Mouse (Mus musculus): ENCODE data around the gene Vav2.

Vav2 gene

GRCm38 (mm10) chr2:27248211-27248610 lies 178.6 kb downstream of the Vav2 start, which contains the start of gene Sardh:
Gene Sardh, minus strand, starts transcription at chr2:27248337.
- DNase-seq, result no peak

DNA sequence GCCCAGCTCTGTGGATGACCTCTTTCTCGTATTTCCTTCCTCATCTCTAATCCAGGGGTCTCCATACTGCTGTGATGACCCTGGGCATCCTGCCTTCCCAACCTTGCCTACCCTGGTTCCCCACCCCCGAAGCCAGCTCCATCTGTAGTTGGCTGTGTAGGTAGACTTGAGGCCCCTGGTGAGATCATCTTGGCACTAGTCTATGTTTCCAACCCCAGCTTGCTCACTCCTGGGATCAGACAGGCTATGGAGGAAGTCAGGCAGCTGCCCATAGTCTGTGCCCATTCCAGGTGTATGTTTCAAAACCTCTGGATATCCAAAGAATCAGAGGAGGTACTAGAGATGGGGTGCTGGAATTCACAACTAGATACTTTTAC lies 179.4 kb downstream of the Vav2 start:
- no peak for DNase-seq

DNA sequence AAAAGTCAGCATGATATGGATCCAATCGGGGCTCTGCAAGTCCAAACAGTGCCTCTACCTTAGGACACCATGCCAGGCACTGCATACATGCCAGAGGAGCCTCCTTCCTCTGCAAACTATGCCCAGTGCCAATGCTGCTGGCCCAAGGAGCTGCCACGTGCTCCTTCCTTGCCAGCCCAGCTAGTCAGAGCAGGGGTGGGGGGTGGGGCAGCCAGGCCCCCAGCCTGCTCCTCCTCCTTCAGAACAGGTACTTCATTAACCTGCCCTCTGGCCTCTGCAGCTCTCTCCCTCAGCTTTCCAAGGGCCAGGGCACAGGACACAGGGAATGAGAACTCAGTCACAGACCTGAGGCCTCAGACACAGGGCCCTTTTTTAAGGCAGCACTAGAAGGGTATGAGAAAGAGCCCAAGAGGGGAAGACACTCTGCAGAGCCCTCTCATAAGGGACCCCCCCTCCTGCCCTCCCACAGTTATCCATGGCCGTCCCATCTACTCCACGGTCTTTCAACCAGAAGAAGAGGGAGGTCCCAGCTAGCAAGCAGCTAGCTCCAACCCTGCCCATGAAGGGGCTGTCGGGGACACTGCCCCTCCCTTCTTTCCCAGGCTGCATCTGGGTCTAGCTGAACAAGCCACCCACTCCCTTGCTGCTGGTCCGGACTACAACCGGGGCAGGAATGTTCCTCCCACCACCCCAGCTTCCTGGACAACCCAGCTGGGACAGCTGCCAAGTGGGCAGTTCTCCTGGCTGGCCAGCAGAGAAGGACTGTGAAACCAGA lies 179.9 kb downstream of the Vav2 start:
- DNase-seq, result peak; percentile 92

DNA sequence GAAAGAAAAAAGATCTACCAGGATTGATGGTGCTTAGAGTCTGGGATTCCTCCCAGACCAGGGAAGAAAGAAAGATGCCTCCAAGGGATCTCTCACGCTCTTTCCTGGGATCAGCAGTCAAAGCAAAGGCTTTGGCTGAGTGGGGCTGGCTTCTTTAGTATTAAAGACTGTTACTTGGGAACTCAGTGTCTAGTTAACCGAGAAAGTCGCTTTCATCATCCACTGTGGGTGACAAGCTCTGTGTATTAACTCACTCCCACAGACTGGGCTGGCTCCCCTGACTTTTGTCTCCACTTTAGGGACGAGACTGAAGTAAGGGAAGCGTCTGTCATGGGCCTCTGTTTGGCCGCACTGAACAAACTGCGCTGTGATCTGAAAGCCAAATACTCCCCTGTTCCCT lies 180.9 kb downstream of the Vav2 start:
- no peak for DNase-seq

- DNase-seq, result peak; percentile 74
These were observed 189.5 kb downstream of the Vav2 start for GRCm38 (mm10) chr2:27237342-27237741.

DNA sequence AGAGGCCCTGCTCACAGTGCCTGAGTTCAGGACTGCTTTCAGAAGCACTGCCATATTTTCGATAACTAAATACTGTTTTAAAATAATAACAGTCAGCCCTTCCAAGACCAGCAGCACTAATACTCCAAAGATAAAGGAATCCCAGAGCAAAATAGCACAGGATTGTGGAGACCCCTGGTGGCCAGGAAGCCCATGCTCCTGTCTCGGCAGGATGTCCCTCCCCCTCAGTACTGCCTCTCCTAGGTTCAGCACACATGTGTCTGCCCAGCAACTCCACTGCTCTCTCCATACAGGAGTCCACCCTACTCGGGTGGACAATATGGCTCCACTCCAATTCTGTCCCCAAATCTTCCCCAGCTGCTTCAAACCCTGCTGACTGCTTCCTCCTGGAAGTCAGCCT lies 191.1 kb downstream of the Vav2 start:
- DNase-seq, result peak; percentile 68

DNA sequence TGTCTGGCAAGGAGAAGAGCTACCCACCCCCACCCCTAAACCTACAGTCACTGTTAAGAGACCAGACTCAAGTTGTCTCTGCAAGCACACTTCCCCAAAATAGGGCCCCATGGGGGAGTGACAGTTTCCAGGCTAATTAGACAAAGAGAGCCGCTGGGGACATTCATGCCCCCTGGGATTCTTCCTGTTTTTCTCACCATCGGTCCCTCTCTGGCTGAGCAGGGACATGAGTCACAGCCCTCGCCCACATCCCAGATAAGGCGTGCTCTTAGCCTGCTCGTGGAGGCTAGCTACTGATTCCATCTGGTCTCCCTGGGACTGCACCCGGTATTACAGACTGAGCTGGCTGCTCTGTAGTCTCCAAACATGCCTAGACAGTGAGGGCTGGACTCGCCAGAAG lies 194.5 kb downstream of the Vav2 start:
- peak; percentile 47 for DNase-seq

DNA sequence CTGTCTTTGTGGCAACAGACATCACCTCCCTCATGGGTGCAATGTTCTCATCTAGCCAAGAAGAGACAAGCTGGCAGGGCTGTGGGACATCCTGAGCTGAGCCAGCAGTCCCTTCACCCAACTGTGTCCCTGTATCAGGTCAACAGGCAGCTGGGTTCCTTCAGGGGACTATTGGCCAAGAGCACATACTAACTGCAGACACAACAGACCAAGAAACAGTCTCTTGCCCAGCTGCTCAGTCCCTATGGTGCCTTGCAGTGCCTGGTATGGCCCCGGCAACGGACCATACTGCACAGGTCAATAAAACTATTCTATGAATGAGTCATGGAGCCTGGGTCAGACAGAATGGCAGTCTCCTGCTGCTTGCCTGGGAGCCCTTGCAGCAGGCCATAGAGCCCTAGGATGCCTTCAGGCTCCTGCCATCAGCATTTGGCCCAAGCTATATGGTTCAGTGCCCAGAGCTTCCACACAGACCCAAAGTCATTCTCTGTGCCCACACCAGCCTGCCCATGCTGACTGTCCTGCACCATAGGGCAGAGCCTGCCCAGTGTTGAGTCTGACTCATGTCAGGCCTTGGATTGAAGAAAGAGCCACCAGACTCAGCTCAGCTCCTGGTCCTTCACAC lies 197.2 kb downstream of the Vav2 start:
- peak; percentile 46 for DNase-seq

DNA sequence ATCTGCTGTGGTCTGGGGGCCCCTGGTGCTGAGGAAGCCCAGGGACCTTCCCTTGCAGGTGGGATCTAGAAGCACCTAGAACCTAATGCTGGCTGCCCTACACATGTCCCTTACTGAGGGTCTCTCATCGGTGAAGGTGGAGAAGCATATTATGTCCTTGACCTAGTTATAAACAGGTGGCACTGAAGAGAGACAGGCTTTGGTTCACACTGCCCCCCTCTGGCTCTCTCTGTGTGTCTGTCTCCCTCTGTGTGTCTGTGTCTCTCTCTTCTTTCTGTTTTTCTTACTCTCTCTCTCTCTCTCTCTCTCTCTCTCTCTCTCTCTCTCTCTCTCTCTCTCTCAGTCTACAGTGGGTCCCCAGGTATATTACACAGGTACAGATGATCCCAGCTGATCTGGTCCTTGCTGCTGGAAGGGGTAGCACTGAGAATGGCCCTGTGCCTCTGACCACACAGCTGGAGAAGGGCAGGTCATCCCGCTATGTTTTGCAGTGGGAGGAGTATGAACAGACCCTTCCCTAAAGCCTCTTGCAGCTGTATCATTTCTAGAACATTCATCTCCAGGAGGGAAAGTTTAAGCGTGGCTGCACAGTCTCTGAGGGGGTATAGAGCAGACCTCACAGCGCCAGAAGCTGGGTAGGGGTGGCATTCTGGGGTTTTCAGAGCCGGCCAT lies 197.9 kb downstream of the Vav2 start:
- DNase-seq, result no peak

- DNase-seq, result no peak
These were observed 200.3 kb downstream of the Vav2 start for GRCm38 (mm10) chr2:27226572-27226971.

DNA sequence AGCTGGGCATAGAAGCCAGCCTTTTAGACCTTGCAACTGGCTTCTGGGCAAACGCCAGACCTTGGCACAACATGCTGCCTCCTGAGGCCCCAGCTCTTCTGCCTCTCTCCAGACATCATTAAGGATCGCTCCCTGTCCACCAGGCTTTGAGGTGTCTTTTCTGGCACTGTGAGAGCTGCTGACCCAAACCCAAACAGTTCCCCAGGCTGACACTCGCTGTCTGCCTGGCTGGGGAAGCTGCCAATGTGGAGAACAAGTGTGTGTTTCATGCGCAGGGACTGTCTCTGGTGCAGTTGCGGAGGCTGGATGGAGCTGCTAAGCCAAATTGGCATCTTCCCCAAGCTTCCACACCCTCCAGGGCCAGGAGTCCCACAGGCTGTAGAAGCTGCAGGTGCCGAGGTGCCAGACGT lies 203.8 kb downstream of the Vav2 start:
- DNase-seq, result no peak

- no peak for DNase-seq
These were observed 208.3 kb downstream of the Vav2 start for GRCm38 (mm10) chr2:27218569-27218968.

GRCm38 (mm10) chr2:27218121-27218544 lies 208.7 kb downstream of the Vav2 start:
- no peak for DNase-seq

DNA sequence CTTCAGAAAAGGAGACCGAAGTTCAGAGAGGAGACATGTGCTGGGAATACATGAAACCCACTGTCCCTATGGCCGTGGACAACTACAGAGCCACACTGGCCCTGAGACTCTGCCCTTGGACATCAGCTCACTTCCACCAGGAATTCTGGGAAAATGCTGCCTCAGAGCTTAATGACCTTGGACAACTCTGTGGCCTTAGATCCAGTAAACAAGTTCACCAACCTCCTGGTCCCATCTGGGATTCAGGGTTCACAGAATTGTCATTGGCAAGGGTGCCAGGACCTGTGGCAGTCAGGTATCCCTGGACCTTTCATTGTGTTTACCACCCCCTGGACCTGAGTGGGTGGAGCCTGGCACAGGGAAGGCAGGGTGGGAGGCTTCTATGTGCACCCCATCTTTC lies 211.3 kb downstream of the Vav2 start:
- DNase-seq, result no peak

Measured in lung, postnatal 36 days (tissue).